Mouse (Mus musculus) brain, adult 2 months (tissue): ENCODE results near the gene Prdm16.

Source experiments
- DNase-seq: peaks from one replicate; pipeline ENCODE4 v3.0.0; 2011; ENCODE audit warnings: low read depth, low spot score

The Prdm16 gene

GRCm38 (mm10) chr4:154424681-154425080 is 212.0 kb downstream of the Prdm16 start:
- peak; percentile 10 for DNase-seq

- DNase-seq = no peak
Measured at GRCm38 (mm10) chr4:154422431-154422913, 214.2 kb downstream of the Prdm16 start.

GRCm38 (mm10) chr4:154420749-154421148 is 215.9 kb downstream of the Prdm16 start:
- DNase-seq = peak; percentile 45

- DNase-seq = peak; percentile 43
Measured at GRCm38 (mm10) chr4:154419766-154420165, 216.9 kb downstream of the Prdm16 start.

GRCm38 (mm10) chr4:154418993-154419392 is 217.7 kb downstream of the Prdm16 start:
- DNase-seq = no peak

GRCm38 (mm10) chr4:154418327-154418744 is 218.3 kb downstream of the Prdm16 start:
- DNase-seq = no peak

GRCm38 (mm10) chr4:154416728-154417127 is 219.9 kb downstream of the Prdm16 start:
- DNase-seq = no peak

- no peak for DNase-seq
Measured at GRCm38 (mm10) chr4:154414885-154415284, 221.8 kb downstream of the Prdm16 start.

GRCm38 (mm10) chr4:154410559-154410958 is 226.1 kb downstream of the Prdm16 start:
- DNase-seq = no peak

- DNase-seq = no peak
Measured at GRCm38 (mm10) chr4:154409841-154410240, 226.8 kb downstream of the Prdm16 start.

GRCm38 (mm10) chr4:154409237-154409721 is 227.4 kb downstream of the Prdm16 start:
- no peak for DNase-seq

GRCm38 (mm10) chr4:154402948-154403347 is 233.7 kb downstream of the Prdm16 start:
- DNase-seq = no peak

- DNase-seq = peak; percentile 63
Measured at GRCm38 (mm10) chr4:154401982-154402932, 234.4 kb downstream of the Prdm16 start.

- peak; percentile 79 for DNase-seq
Measured at GRCm38 (mm10) chr4:154401379-154401778, 235.3 kb downstream of the Prdm16 start.

GRCm38 (mm10) chr4:154400256-154401171 is 236.2 kb downstream of the Prdm16 start:
- DNase-seq = no peak

GRCm38 (mm10) chr4:154399634-154400033 is 237.0 kb downstream of the Prdm16 start:
- no peak for DNase-seq

- no peak for DNase-seq
Measured at GRCm38 (mm10) chr4:154396652-154397301, 239.9 kb downstream of the Prdm16 start.

- DNase-seq = no peak
Measured at GRCm38 (mm10) chr4:154394123-154394722, 242.4 kb downstream of the Prdm16 start.

GRCm38 (mm10) chr4:154393196-154394122 is 243.2 kb downstream of the Prdm16 start:
- no peak for DNase-seq

GRCm38 (mm10) chr4:154392641-154393040 is 244.0 kb downstream of the Prdm16 start:
- DNase-seq = no peak
